Mouse (Mus musculus) embryo, embryonic 10 days (tissue): ENCODE measurements at regions not wholly inside any gene's neighbourhood (a gene's known extent, or its start where the extent isn't known, plus 50 kb on each side); places are given as distances from the start of the nearest gene placed in this dataset.

Source experiments
- DNase-seq: peaks from one replicate; pipeline ENCODE4 v3.0.0-alpha.2; 2015; ENCODE audit warnings: low spot score

GRCm38 (mm10) chr3:136444598-136444997, 118.7 kb upstream of the Bank1 start:
- peak; percentile 36 for DNase-seq

GRCm38 (mm10) chr3:136442099-136442498, 116.2 kb upstream of the Bank1 start:
- DNase-seq: no peak

GRCm38 (mm10) chr3:136439907-136440645, 114.2 kb upstream of the Bank1 start:
- peak; percentile 40 for DNase-seq

- DNase-seq: no peak
These were observed 113.5 kb upstream of the Bank1 start for GRCm38 (mm10) chr3:136439350-136439749.

GRCm38 (mm10) chr3:136434407-136434806, 108.5 kb upstream of the Bank1 start:
- DNase-seq: no peak

- no peak for DNase-seq
These were observed 106.2 kb upstream of the Bank1 start for GRCm38 (mm10) chr3:136432072-136432471.

- DNase-seq: no peak
These were observed 101.6 kb upstream of the Bank1 start for GRCm38 (mm10) chr3:136427427-136427826.

GRCm38 (mm10) chr3:136426539-136427194, 100.8 kb upstream of the Bank1 start:
- no peak for DNase-seq

- no peak for DNase-seq
These were observed 96.2 kb upstream of the Bank1 start for GRCm38 (mm10) chr3:136421969-136422614.

GRCm38 (mm10) chr3:136405606-136406005, 79.7 kb upstream of the Bank1 start:
- no peak for DNase-seq

- DNase-seq: no peak
These were observed 57.4 kb upstream of the Bank1 start for GRCm38 (mm10) chr3:136383282-136383681.

GRCm38 (mm10) chr3:136380644-136381043, 54.8 kb upstream of the Bank1 start:
- no peak for DNase-seq

- no peak for DNase-seq
These were observed 54.0 kb upstream of the Bank1 start for GRCm38 (mm10) chr3:136379741-136380398.

GRCm38 (mm10) chr3:136376893-136377292, 51.0 kb upstream of the Bank1 start:
- no peak for DNase-seq
